Mouse (Mus musculus) left cerebral cortex, postnatal 36 days (tissue): ENCODE results near the gene Aspscr1. TPM values are rescaled to one million over a fixed set of nuclear protein-coding genes. Genes with fewer than 3 reads are reported as not detected.
"Not testable (repeated sequence)": the region's sequence is repeated elsewhere in the genome, so short reads cannot be mapped to it uniquely, and the experiment has no call there.

Experiments
- DNase-seq, 2 experiments: peaks; one replicate each; pipeline ENCODE4 v3.0.0; 2021 to 2022; ENCODE audit warnings: low spot score in 2 of 2, mixed read lengths in 1 of 2
- intact Hi-C: fragments of 180-260 bp; cut with DNase I; formaldehyde crosslinking; loops from one replicate; pipeline ENCODE4 v1.15.1; 2025
- total RNA-seq, 2 experiments: library from RNA; stranded (reverse); gene quantifications; 2 replicates each; pipeline ENCODE4 v1.2.3; 2021

Aspscr1 gene
- total RNA-seq, 2 experiments from 2014 or later, result 53.1 to 56.9 TPM

GRCm38 (mm10) chr11:120673594-120674122, 885 bp downstream of the Aspscr1 start:
- DNase-seq, result no peak
- intact Hi-C loops, result loop anchor here (5.0 kb wide), 1 partner anchor 34 kb away; no protein-coding TSS in a partner anchor

GRCm38 (mm10) chr11:120675875-120676274, 3.1 kb downstream of the Aspscr1 start:
- DNase-seq, intact Hi-C loops: not testable (repeated sequence)

GRCm38 (mm10) chr11:120676951-120677350, 4.2 kb downstream of the Aspscr1 start:
- DNase-seq, result no peak
- intact Hi-C loops, result no loop called here

GRCm38 (mm10) chr11:120679909-120680308, 7.1 kb downstream of the Aspscr1 start:
- intact Hi-C loops, result no loop called here
- DNase-seq, result no peak

GRCm38 (mm10) chr11:120682683-120683082, 9.9 kb downstream of the Aspscr1 start:
- no peak for DNase-seq
- intact Hi-C loops, result no loop called here

- intact Hi-C loops, result no loop called here
- DNase-seq, result no peak
Measured at GRCm38 (mm10) chr11:120683536-120683935, 10.8 kb downstream of the Aspscr1 start.

GRCm38 (mm10) chr11:120684086-120684485, 11.3 kb downstream of the Aspscr1 start:
- no peak for DNase-seq
- intact Hi-C loops, result no loop called here

GRCm38 (mm10) chr11:120684660-120685059, 11.9 kb downstream of the Aspscr1 start:
- DNase-seq, result no peak
- intact Hi-C loops, result no loop called here

GRCm38 (mm10) chr11:120686650-120687272, 14.0 kb downstream of the Aspscr1 start:
- intact Hi-C loops, result no loop called here
- DNase-seq, result no peak

GRCm38 (mm10) chr11:120689365-120689764, 16.6 kb downstream of the Aspscr1 start:
- DNase-seq, result no peak
- intact Hi-C loops, result no loop called here

GRCm38 (mm10) chr11:120692471-120693011, 19.8 kb downstream of the Aspscr1 start:
- intact Hi-C loops, result no loop called here
- DNase-seq, result peak in 1 of 2 experiments; percentile 21

- DNase-seq, result no peak
- intact Hi-C loops, result no loop called here
Measured at GRCm38 (mm10) chr11:120693461-120693860, 20.7 kb downstream of the Aspscr1 start.

GRCm38 (mm10) chr11:120695184-120695583, 22.4 kb downstream of the Aspscr1 start:
- no peak for DNase-seq
- intact Hi-C loops, result no loop called here

GRCm38 (mm10) chr11:120695641-120696040, 22.9 kb downstream of the Aspscr1 start:
- DNase-seq, result no peak

GRCm38 (mm10) chr11:120696568-120696967, 23.8 kb downstream of the Aspscr1 start:
- DNase-seq, result no peak
- intact Hi-C loops, result no loop called here

More at GRCm38 (mm10) chr11:120695641-120696040, 22.9 kb downstream of the Aspscr1 start:
- intact Hi-C loops, result no loop called here

GRCm38 (mm10) chr11:120697741-120698140, 25.0 kb downstream of the Aspscr1 start:
- intact Hi-C loops, result no loop called here
- no peak for DNase-seq

GRCm38 (mm10) chr11:120703696-120704454, 31.1 kb downstream of the Aspscr1 start:
- intact Hi-C loops, result no loop called here
- no peak for DNase-seq

- intact Hi-C loops, result loop anchor here (5.0 kb wide), 1 partner anchor 32 kb away; the partner anchor contains the start of gene Aspscr1
- DNase-seq, result no peak
Measured at GRCm38 (mm10) chr11:120704486-120705325, 31.9 kb downstream of the Aspscr1 start.

GRCm38 (mm10) chr11:120706120-120706519, 33.3 kb downstream of the Aspscr1 start:
- DNase-seq, result no peak
- intact Hi-C loops, result loop anchor here (5.0 kb wide), 1 partner anchor 34 kb away; the partner anchor contains the start of gene Aspscr1
